Mouse (Mus musculus): ENCODE data around the gene Gm20388. TPM values are rescaled to one million over a fixed set of nuclear protein-coding genes. Genes with fewer than 3 reads are reported as not detected.

The Gm20388 gene
- total RNA-seq, 1 experiment = 27.0 TPM

- no peak overlapping the region for H3K9ac ChIP-seq (ENCODE audit: insufficient read depth, low read depth, low read length, poor library complexity, severe bottlenecking)
- H3K36me3 ChIP-seq (ENCODE audit: control insufficient read depth, insufficient read depth, low read length, poor library complexity, severe bottlenecking) = peaks cover 18% of the 10 kb centered on the region
- no peak for DNase-seq (ENCODE audit: low read depth, low spot score)
- no peaks in the 10 kb centered on the region for H3K9me3 ChIP-seq (ENCODE audit: control insufficient read depth, insufficient read depth, low read depth, low read length)
- in situ Hi-C loops (cut with MboI; ENCODE audit: low sequenced_read_pairs in 2 of 2, unreplicated experiment in 2 of 2) = no loop called here
- H3K27ac ChIP-seq (ENCODE audit: insufficient read depth, low read depth, low read length, poor library complexity, severe bottlenecking) = no peak overlapping the region
- TF ChIP-seq MAFK (IDR thresholded peaks at IDR 0.05; ENCODE audit: insufficient read depth, low read depth, low read length) (no peak), ZNF384 (IDR thresholded peaks at IDR 0.05; ENCODE audit: low read depth, low read length) (no peak), HCFC1 (IDR thresholded peaks at IDR 0.05; ENCODE audit: borderline replicate concordance, insufficient read depth, low read length) (no peak), ZC3H11A (IDR thresholded peaks at IDR 0.05; ENCODE audit: borderline replicate concordance, low read depth, low read length) (no peak), CHD2 (IDR thresholded peaks at IDR 0.05; ENCODE audit: low read depth, low read length) (no peak)
- no peak overlapping the region for H3K4me3 ChIP-seq (ENCODE audit: insufficient read depth in 1 of 2, low read depth in 1 of 2, low read length in 2 of 2, poor library complexity in 1 of 2, severe bottlenecking in 1 of 2)
- peaks cover 0 to 9% of the 10 kb centered on the region in 2 experiments; a peak in 1 of 4 replicates for H3K4me1 ChIP-seq (ENCODE audit: control insufficient read depth in 2 of 2, insufficient read depth in 2 of 2, low read length in 2 of 2, poor library complexity in 1 of 2)
Measured at GRCm38 (mm10) chr8:121559801-121560200, 1649.2 kb downstream of the Gm20388 start.

- H3K27ac ChIP-seq (ENCODE audit: insufficient read depth, low read depth, low read length, poor library complexity, severe bottlenecking) = no peak overlapping the region
- H3K4me3 ChIP-seq (ENCODE audit: insufficient read depth in 1 of 2, low read depth in 1 of 2, low read length in 2 of 2, poor library complexity in 1 of 2, severe bottlenecking in 1 of 2) = no peak overlapping the region
- no peak overlapping the region for H3K9ac ChIP-seq (ENCODE audit: insufficient read depth, low read depth, low read length, poor library complexity, severe bottlenecking)
- H3K9me3 ChIP-seq (ENCODE audit: control insufficient read depth, insufficient read depth, low read depth, low read length) = no peaks in the 10 kb centered on the region
- H3K4me1 ChIP-seq (ENCODE audit: control insufficient read depth in 2 of 2, insufficient read depth in 2 of 2, low read length in 2 of 2, poor library complexity in 1 of 2) = peaks cover 0 to 9% of the 10 kb centered on the region in 2 experiments; a peak in 1 of 4 replicates
- no peak for DNase-seq (ENCODE audit: low read depth, low spot score)
- TF ChIP-seq HCFC1 (IDR thresholded peaks at IDR 0.05; ENCODE audit: borderline replicate concordance, insufficient read depth, low read length) (no peak), CHD2 (IDR thresholded peaks at IDR 0.05; ENCODE audit: low read depth, low read length) (no peak), ZNF384 (IDR thresholded peaks at IDR 0.05; ENCODE audit: low read depth, low read length) (no peak), MAFK (IDR thresholded peaks at IDR 0.05; ENCODE audit: insufficient read depth, low read depth, low read length) (no peak), ZC3H11A (IDR thresholded peaks at IDR 0.05; ENCODE audit: borderline replicate concordance, low read depth, low read length) (no peak)
- in situ Hi-C loops (cut with MboI; ENCODE audit: low sequenced_read_pairs in 2 of 2, unreplicated experiment in 2 of 2) = no loop called here
- H3K36me3 ChIP-seq (ENCODE audit: control insufficient read depth, insufficient read depth, low read length, poor library complexity, severe bottlenecking) = peaks cover 13% of the 10 kb centered on the region; the same call in 1 of the 2 replicates
Measured at GRCm38 (mm10) chr8:121560432-121561100, 1649.9 kb downstream of the Gm20388 start.

- Histone ChIP-seq H3K27ac (ENCODE audit: insufficient read depth, low read depth, low read length, poor library complexity, severe bottlenecking) (no peak overlapping the region), H3K4me3 (ENCODE audit: insufficient read depth in 1 of 2, low read depth in 1 of 2, low read length in 2 of 2, poor library complexity in 1 of 2, severe bottlenecking in 1 of 2) (no peak overlapping the region), H3K9me3 (ENCODE audit: control insufficient read depth, insufficient read depth, low read depth, low read length) (no peaks in the 10 kb centered on the region), H3K4me1 (ENCODE audit: control insufficient read depth in 2 of 2, insufficient read depth in 2 of 2, low read length in 2 of 2, poor library complexity in 1 of 2) (peaks cover 0 to 5% of the 10 kb centered on the region in 2 experiments; a peak in 1 of 4 replicates), H3K36me3 (ENCODE audit: control insufficient read depth, insufficient read depth, low read length, poor library complexity, severe bottlenecking) (peaks cover 10% of the 10 kb centered on the region; the same call in 1 of the 2 replicates), H3K9ac (ENCODE audit: insufficient read depth, low read depth, low read length, poor library complexity, severe bottlenecking) (no peak overlapping the region)
- TF ChIP-seq HCFC1 (IDR thresholded peaks at IDR 0.05; ENCODE audit: borderline replicate concordance, insufficient read depth, low read length) = no peak
- TF ChIP-seq ZNF384 (IDR thresholded peaks at IDR 0.05; ENCODE audit: low read depth, low read length) = no peak
- no peak for TF ChIP-seq ZC3H11A (IDR thresholded peaks at IDR 0.05; ENCODE audit: borderline replicate concordance, low read depth, low read length)
- TF ChIP-seq CHD2 (IDR thresholded peaks at IDR 0.05; ENCODE audit: low read depth, low read length) = no peak
- no peak for TF ChIP-seq MAFK (IDR thresholded peaks at IDR 0.05; ENCODE audit: insufficient read depth, low read depth, low read length)
- in situ Hi-C loops (cut with MboI; ENCODE audit: low sequenced_read_pairs in 2 of 2, unreplicated experiment in 2 of 2) = no loop called here
- DNase-seq (ENCODE audit: low read depth, low spot score) = no peak
Measured at GRCm38 (mm10) chr8:121561636-121562345, 1651.2 kb downstream of the Gm20388 start.

- Histone ChIP-seq H3K27ac (ENCODE audit: insufficient read depth, low read depth, low read length, poor library complexity, severe bottlenecking) (no peak overlapping the region), H3K9me3 (ENCODE audit: control insufficient read depth, insufficient read depth, low read depth, low read length) (no peaks in the 10 kb centered on the region), H3K4me3 (ENCODE audit: insufficient read depth in 1 of 2, low read depth in 1 of 2, low read length in 2 of 2, poor library complexity in 1 of 2, severe bottlenecking in 1 of 2) (no peak overlapping the region), H3K36me3 (ENCODE audit: control insufficient read depth, insufficient read depth, low read length, poor library complexity, severe bottlenecking) (peaks cover 10% of the 10 kb centered on the region; the same call in 1 of the 2 replicates), H3K4me1 (ENCODE audit: control insufficient read depth in 2 of 2, insufficient read depth in 2 of 2, low read length in 2 of 2, poor library complexity in 1 of 2) (peaks cover 0 to 7% of the 10 kb centered on the region in 2 experiments; a peak in 1 of 4 replicates), H3K9ac (ENCODE audit: insufficient read depth, low read depth, low read length, poor library complexity, severe bottlenecking) (no peak overlapping the region)
- no peak for DNase-seq (ENCODE audit: low read depth, low spot score)
- in situ Hi-C loops (cut with MboI; ENCODE audit: low sequenced_read_pairs in 2 of 2, unreplicated experiment in 2 of 2) = no loop called here
- TF ChIP-seq CHD2 (IDR thresholded peaks at IDR 0.05; ENCODE audit: low read depth, low read length) (no peak), ZC3H11A (IDR thresholded peaks at IDR 0.05; ENCODE audit: borderline replicate concordance, low read depth, low read length) (no peak), MAFK (IDR thresholded peaks at IDR 0.05; ENCODE audit: insufficient read depth, low read depth, low read length) (no peak), HCFC1 (IDR thresholded peaks at IDR 0.05; ENCODE audit: borderline replicate concordance, insufficient read depth, low read length) (no peak), ZNF384 (IDR thresholded peaks at IDR 0.05; ENCODE audit: low read depth, low read length) (no peak)
Measured at GRCm38 (mm10) chr8:121562941-121563351, 1652.3 kb downstream of the Gm20388 start.
